ENCODE assay signal across 33 mouse cellular contexts in the genomic region with DNA sequence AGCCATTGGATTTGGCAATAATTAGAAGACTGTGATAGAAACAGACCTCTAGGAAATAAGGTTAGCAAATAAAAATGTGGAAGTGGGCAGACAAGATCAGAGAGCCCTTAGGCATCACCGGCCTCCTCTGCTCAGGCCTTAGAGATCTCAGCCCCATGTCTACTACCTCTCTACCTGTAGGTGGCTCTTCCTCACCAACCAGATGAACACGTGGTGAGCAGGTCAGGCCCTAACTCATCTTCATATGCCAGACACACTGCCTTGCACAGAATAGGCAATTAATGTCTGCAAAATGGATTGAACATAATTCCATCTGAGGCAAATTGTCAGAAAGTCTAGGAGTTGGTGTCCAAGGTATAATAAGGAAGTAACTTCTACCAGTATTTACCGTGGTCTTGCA.
DNase-seq lines count a peak whose midpoint lies in the region; ATAC-seq and TF ChIP-seq lines count a peak whose summit lies in the region.
"Had no signal": no experiment of that assay in that cellular context is flagged by ENCODE, and none has a peak within 500 bp of the region (broad histone marks: within the 10 kb centered on the region; RNA-seq: fewer than 3 reads in every experiment).

No protein-coding gene starts in this region.

- H3K9me3 ChIP-seq in hindbrain, postnatal 0 days (ENCODE audit: low read length) = no peaks in the 10 kb centered on the region
- H3K9me3 ChIP-seq in hindbrain, embryonic 16.5 days (ENCODE audit: control insufficient read depth, low read length) = no peaks in the 10 kb centered on the region
- no peaks in the 10 kb centered on the region for H3K9me3 ChIP-seq in intestine, embryonic 16.5 days (ENCODE audit: control insufficient read depth, low read length)
- H3K9me3 ChIP-seq: embryonic facial prominence, embryonic 13.5 days; forebrain, embryonic 10.5 days; heart, embryonic 12.5 days; hindbrain, embryonic 13.5 days; limb, embryonic 13.5 days; liver, embryonic 13.5 days; midbrain, embryonic 15.5 days had no signal

- no peak overlapping the region for H3K9ac ChIP-seq in hindbrain, postnatal 0 days (replicated peaks; ENCODE audit: low read length)
- H3K9ac ChIP-seq in hindbrain, embryonic 16.5 days (ENCODE audit: low read depth, low read length) = no peak overlapping the region
- no peak overlapping the region for H3K9ac ChIP-seq in intestine, embryonic 16.5 days (ENCODE audit: low read depth, low read length)
- H3K9ac ChIP-seq: embryonic facial prominence, embryonic 13.5 days; heart, embryonic 12.5 days; hindbrain, embryonic 13.5 days; limb, embryonic 13.5 days; liver, embryonic 13.5 days; lung, embryonic 14.5 days; midbrain, embryonic 15.5 days had no signal

- no peaks in the 10 kb centered on the region for H3K27me3 ChIP-seq in hindbrain, postnatal 0 days (ENCODE audit: insufficient read depth, low read length)
- no peaks in the 10 kb centered on the region for H3K27me3 ChIP-seq in hindbrain, embryonic 16.5 days (replicated peaks; ENCODE audit: control insufficient read depth, insufficient read depth, low read length)
- no peaks in the 10 kb centered on the region for H3K27me3 ChIP-seq in intestine, embryonic 16.5 days (replicated peaks; ENCODE audit: control insufficient read depth, insufficient read depth, low read length)
- H3K27me3 ChIP-seq: embryonic facial prominence, embryonic 13.5 days; heart, embryonic 12.5 days; hindbrain, embryonic 13.5 days; limb, embryonic 13.5 days; liver, embryonic 13.5 days; midbrain, embryonic 15.5 days had no signal

- H3K36me3 ChIP-seq in hindbrain, postnatal 0 days (ENCODE audit: insufficient read depth, low read length) = peaks cover 4% of the 10 kb centered on the region
- H3K36me3 ChIP-seq in hindbrain, embryonic 16.5 days (ENCODE audit: control insufficient read depth, insufficient read depth, low read length) = no peaks in the 10 kb centered on the region
- no peaks in the 10 kb centered on the region for H3K36me3 ChIP-seq in intestine, embryonic 16.5 days (ENCODE audit: control insufficient read depth, insufficient read depth, low read length)
- H3K36me3 ChIP-seq: forebrain, embryonic 10.5 days; liver, embryonic 13.5 days; midbrain, embryonic 15.5 days had no signal

- TF ChIP-seq CTCF in hindbrain, postnatal 0 days (IDR thresholded peaks at IDR 0.05; ENCODE audit: low read depth) = 0 out of 2 replicates have a peak, but pooled peaks have one; percentile 6

- intact Hi-C loops in gastrocnemius, postnatal 36 days (cut with DNase I) = no loop called here

- no peak for ATAC-seq in hindbrain, postnatal 0 days
- ATAC-seq in hindbrain, embryonic 16.5 days = no peak
- peak; percentile 28; the same call in 1 of the 2 replicates for ATAC-seq in intestine, embryonic 16.5 days
- ATAC-seq in megakaryocyte-erythroid progenitor cell, adult 5-6 weeks (replicated peaks; ENCODE audit: low FRiP score, low TSS enrichment, poor library complexity, severe bottlenecking) = 0 out of 2 replicates have a peak, but pooled peaks have one; percentile 41
- ATAC-seq: forebrain, embryonic 16.5 days; inflammation-experienced regulatory T-cells, adult 6 months; midbrain, embryonic 15.5 days had no signal

- no peak overlapping the region for H3K27ac ChIP-seq in hindbrain, postnatal 0 days
- H3K27ac ChIP-seq in hindbrain, embryonic 16.5 days (ENCODE audit: low read depth, low read length) = no peak overlapping the region
- H3K27ac ChIP-seq in intestine, embryonic 16.5 days (ENCODE audit: low read length) = no peak overlapping the region
- H3K27ac ChIP-seq: embryonic facial prominence, embryonic 13.5 days; forebrain, embryonic 10.5 days; hindbrain, embryonic 13.5 days; limb, embryonic 13.5 days; liver, embryonic 13.5 days; midbrain, embryonic 15.5 days had no signal

- no peak overlapping the region for H3K4me2 ChIP-seq in hindbrain, postnatal 0 days (ENCODE audit: low read depth, low read length)
- no peak overlapping the region for H3K4me2 ChIP-seq in hindbrain, embryonic 16.5 days (ENCODE audit: low read length)
- H3K4me2 ChIP-seq in intestine, embryonic 16.5 days (ENCODE audit: low read depth, low read length) = no peak overlapping the region
- H3K4me2 ChIP-seq: embryonic facial prominence, embryonic 13.5 days; heart, embryonic 12.5 days; hindbrain, embryonic 13.5 days; limb, embryonic 13.5 days; liver, embryonic 13.5 days; lung, embryonic 14.5 days; midbrain, embryonic 15.5 days had no signal

- WGBS in hindbrain, postnatal 0 days = 74% methylated on average over 3 of the region's 3 CpGs
- WGBS in hindbrain, embryonic 16.5 days = 76% methylated on average over 3 of the region's 3 CpGs
- WGBS in intestine, embryonic 16.5 days = 71% methylated on average over 3 of the region's 3 CpGs

- H3K4me1 ChIP-seq in hindbrain, postnatal 0 days (ENCODE audit: insufficient read depth, low read length) = no peaks in the 10 kb centered on the region
- H3K4me1 ChIP-seq in hindbrain, embryonic 16.5 days (ENCODE audit: control insufficient read depth, insufficient read depth, low read depth, low read length) = no peaks in the 10 kb centered on the region
- H3K4me1 ChIP-seq in intestine, embryonic 16.5 days (ENCODE audit: control insufficient read depth, insufficient read depth, low read length) = peaks cover 4% of the 10 kb centered on the region; the same call in 1 of the 2 replicates
- H3K4me1 ChIP-seq: embryonic facial prominence, embryonic 13.5 days; forebrain, embryonic 10.5 days; heart, embryonic 12.5 days; hindbrain, embryonic 13.5 days; liver, embryonic 13.5 days; midbrain, embryonic 15.5 days had no signal

- no peak for DNase-seq in hindbrain, postnatal 0 days (ENCODE audit: low spot score)
- peak; percentile 7 for DNase-seq in 416B (ENCODE audit: low read depth)
- no peak for DNase-seq in gastrocnemius, postnatal 36 days
- no peak for DNase-seq in left cerebral cortex, adult 18-20 months (ENCODE audit: low spot score in 2 of 2)
- DNase-seq: adrenal gland, postnatal 14 days; cerebellum, adult 11 months; cerebellum, adult 9-10 months; cerebellum, postnatal 36 days; embryo, embryonic 11 days; gastrocnemius, postnatal 14 days; heart, adult 18-20 months; heart, postnatal 4 days; kidney, adult 8-10 months; kidney, postnatal 10 days; layer of hippocampus, postnatal 36 days; liver, embryonic 13.5 days; lung, embryonic 14.5 days; lung, postnatal 36 days; right cerebral cortex, postnatal 25 days; spleen, adult 18-20 months; thymus, adult 18-20 months; thymus, postnatal 25 days had no signal

- H3K4me3 ChIP-seq in hindbrain, postnatal 0 days (ENCODE audit: low read length) = no peak overlapping the region
- no peak overlapping the region for H3K4me3 ChIP-seq in hindbrain, embryonic 16.5 days (ENCODE audit: low read length)
- no peak overlapping the region for H3K4me3 ChIP-seq in intestine, embryonic 16.5 days (ENCODE audit: low read length)
- H3K4me3 ChIP-seq: embryonic facial prominence, embryonic 13.5 days; forebrain, embryonic 10.5 days; heart, embryonic 12.5 days; hindbrain, embryonic 13.5 days; limb, embryonic 13.5 days; liver, embryonic 13.5 days; midbrain, embryonic 15.5 days had no signal

Comparison
In these comparisons a context has a peak if more than half of its experiments do, and no peak if none do; other contexts are left out.
1. ATAC-seq: peak in intestine, embryonic 16.5 days (single experiment) and megakaryocyte-erythroid progenitor cell, adult 5-6 weeks (single experiment); none in hindbrain, postnatal 0 days (single experiment) and hindbrain, embryonic 16.5 days (single experiment).